Mouse (Mus musculus) lung, embryonic 15.5 days (tissue): ENCODE data around the gene Tlx2. TPM values are rescaled to one million over a fixed set of nuclear protein-coding genes. Genes with fewer than 3 reads are reported as not detected.

Source experiments
- ATAC-seq: fragments of 200-750 bp; cut with Nextera tagmentation; 2 replicates; pipeline ENCODE4 v1.8.0; 2017; ENCODE audit warnings: moderate number of reproducible peaks, borderline replicate concordance; ENCODE audit not compliant: low FRiP score, low TSS enrichment; ENCODE audit errors: extremely low read depth
- H3K27ac ChIP-seq: fragments of 300-500 bp; sonication (generic); 2 replicates; pipeline ENCODE4 v1.5.1; 2015; ENCODE audit warnings: moderate library complexity, mild to moderate bottlenecking, inconsistent platforms
- H3K27me3 ChIP-seq: fragments of 300-500 bp; sonication (generic); 2 replicates; pipeline ENCODE4 v1.6.1; 2015; ENCODE audit warnings: inconsistent platforms
- H3K36me3 ChIP-seq: fragments of 300-500 bp; sonication (generic); 2 replicates; pipeline ENCODE4 v1.6.1; 2015; ENCODE audit warnings: inconsistent platforms
- H3K4me1 ChIP-seq: fragments of 300-500 bp; sonication (generic); 2 replicates; pipeline ENCODE4 v1.6.1; 2015; ENCODE audit warnings: inconsistent platforms
- H3K4me2 ChIP-seq: fragments of 300-500 bp; sonication (generic); 2 replicates; pipeline ENCODE4 v1.6.1; 2015; ENCODE audit warnings: inconsistent platforms, mild to moderate bottlenecking, moderate library complexity
- H3K4me3 ChIP-seq: fragments of 300-500 bp; sonication (generic); 2 replicates; pipeline ENCODE4 v1.5.1; 2015; ENCODE audit warnings: mild to moderate bottlenecking, inconsistent platforms
- H3K9ac ChIP-seq: fragments of 300-500 bp; sonication (generic); 2 replicates; pipeline ENCODE4 v1.6.1; 2015; ENCODE audit warnings: inconsistent platforms
- H3K9me3 ChIP-seq: fragments of 300-500 bp; sonication (generic); 2 replicates; pipeline ENCODE4 v1.6.1; 2016; ENCODE audit warnings: inconsistent platforms
- WGBS: fragments of 180-500 bp; shearing (Covaris S2); methylation state at CpG from one replicate; pipeline ENCODE4 v1.1.7; 2015; 5-methylcytosine and 5-hydroxymethylcytosine counted together
- polyA plus RNA-seq: library from polyadenylated mRNA; unstranded; fragments of >200 nt; fragmentation: Nextera tagmentation; extraction: Ambion mirVana; gene quantifications from 2 replicates; pipeline ENCODE4 v1.2.1, GENCODE M21; 2015

Tlx2 gene
- polyA plus RNA-seq, 1 experiment from 2014 or later: 1.0 TPM

DNA sequence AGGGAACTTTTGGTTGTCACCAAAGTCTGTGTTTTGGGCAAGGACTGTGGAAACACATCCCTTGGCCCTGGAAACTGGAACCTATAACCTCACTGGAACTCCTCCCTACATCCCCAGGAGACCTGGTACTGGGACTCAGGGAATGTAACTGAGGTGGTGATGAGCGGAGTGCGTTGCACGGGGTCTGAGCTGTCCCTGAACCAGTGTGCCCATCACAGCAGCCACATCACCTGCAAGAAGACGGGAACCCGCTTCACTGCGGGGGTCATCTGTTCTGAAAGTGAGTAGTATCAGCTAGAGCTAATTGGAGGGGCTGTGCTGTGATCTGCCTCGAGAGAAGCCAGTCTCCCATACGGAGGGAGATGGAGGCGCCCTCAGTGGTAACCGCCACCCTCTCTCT is 20.7 kb downstream of the Tlx2 start:
- no peak overlapping the region for H3K4me3 ChIP-seq
- no peak overlapping the region for H3K9ac ChIP-seq
- no peaks in the 10 kb centered on the region for H3K27me3 ChIP-seq
- no peak overlapping the region for H3K4me2 ChIP-seq
- H3K4me1 ChIP-seq: peaks cover 16% of the 10 kb centered on the region
- H3K9me3 ChIP-seq: no peaks in the 10 kb centered on the region
- peaks cover 14% of the 10 kb centered on the region for H3K36me3 ChIP-seq
- no peak overlapping the region for H3K27ac ChIP-seq
- no peak for ATAC-seq
- WGBS: 70% methylated on average over 10 of the region's 10 CpGs

DNA sequence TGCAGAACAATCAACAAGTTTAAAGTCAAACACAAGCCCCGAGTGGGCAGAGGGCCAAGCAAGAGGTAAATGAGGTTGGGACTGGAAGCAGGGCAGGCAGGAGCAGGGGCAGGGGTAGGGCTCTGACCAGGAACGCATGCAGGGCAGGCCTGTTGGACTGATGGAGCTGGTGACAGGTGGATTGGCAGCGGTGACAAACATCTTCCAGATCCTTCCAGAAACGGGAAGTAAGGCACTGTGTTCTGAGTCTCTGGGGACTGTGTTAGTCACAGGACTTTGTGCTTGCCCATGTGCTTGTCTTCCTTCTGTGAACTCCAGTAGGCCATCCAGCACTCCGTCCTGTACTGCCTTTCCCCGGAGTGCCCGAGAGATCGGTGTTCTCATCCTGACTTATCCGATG is 25.4 kb downstream of the Tlx2 start:
- Histone ChIP-seq H3K27me3 (no peaks in the 10 kb centered on the region), H3K27ac (no peak overlapping the region), H3K4me2 (no peak overlapping the region), H3K9me3 (no peaks in the 10 kb centered on the region), H3K36me3 (no peaks in the 10 kb centered on the region), H3K9ac (no peak overlapping the region), H3K4me3 (no peak overlapping the region), H3K4me1 (peaks cover 6% of the 10 kb centered on the region; the same call in 1 of the 2 replicates)
- ATAC-seq: no peak
- WGBS: 67% methylated on average over 9 of the region's 9 CpGs

DNA sequence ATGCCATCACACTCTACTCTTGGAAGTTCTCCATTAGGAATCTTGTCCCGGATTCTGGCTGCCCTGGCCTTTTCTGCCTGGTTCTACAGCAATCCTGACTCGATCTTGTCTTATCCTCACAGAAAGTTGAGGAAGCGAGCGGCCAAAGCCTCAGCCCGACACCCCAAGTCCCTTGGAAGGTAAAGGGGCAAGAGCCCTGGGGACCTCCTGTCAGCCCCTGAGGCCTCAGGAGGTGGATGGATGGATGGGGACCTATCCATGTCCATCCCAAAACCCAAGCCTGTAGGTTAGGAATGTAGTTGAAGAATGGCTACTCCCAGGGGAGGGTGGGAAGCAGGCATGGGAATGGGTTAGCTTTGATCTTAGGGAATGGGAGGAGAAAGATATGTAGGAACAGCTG is 26.1 kb downstream of the Tlx2 start:
- no peaks in the 10 kb centered on the region for H3K36me3 ChIP-seq
- ATAC-seq: no peak
- no peak overlapping the region for H3K9ac ChIP-seq
- 84% methylated on average over 5 of the region's 5 CpGs for WGBS
- no peak overlapping the region for H3K4me3 ChIP-seq
- H3K27me3 ChIP-seq: no peaks in the 10 kb centered on the region
- peaks cover 6% of the 10 kb centered on the region; the same call in 1 of the 2 replicates for H3K4me1 ChIP-seq
- no peak overlapping the region for H3K27ac ChIP-seq
- no peak overlapping the region for H3K4me2 ChIP-seq
- no peaks in the 10 kb centered on the region for H3K9me3 ChIP-seq

DNA sequence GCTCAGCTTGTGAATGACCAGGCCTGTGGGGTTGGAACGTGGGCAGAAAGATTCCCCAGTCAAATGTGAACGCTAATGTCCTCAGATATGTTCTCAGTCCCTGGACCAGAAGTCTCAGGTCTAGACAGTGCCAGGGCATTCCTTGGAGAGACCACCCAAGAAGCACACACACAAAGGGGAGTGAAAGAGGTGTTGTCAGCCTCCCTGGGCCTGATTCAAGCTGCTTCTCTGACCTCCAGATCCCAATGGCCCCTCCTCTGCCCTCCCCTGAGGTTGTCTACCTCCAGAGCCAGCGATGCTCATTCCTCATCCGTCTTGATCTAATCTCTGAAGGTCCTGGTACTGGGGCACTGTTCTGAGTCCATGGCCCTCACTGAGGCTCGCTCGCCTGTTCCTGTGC is 26.5 kb downstream of the Tlx2 start:
- Histone ChIP-seq H3K9ac (no peak overlapping the region), H3K4me3 (no peak overlapping the region), H3K4me1 (peaks cover 10% of the 10 kb centered on the region), H3K27ac (no peak overlapping the region), H3K4me2 (no peak overlapping the region), H3K36me3 (no peaks in the 10 kb centered on the region), H3K9me3 (no peaks in the 10 kb centered on the region), H3K27me3 (no peaks in the 10 kb centered on the region)
- WGBS: 46% methylated on average over 6 of the region's 6 CpGs
- no peak for ATAC-seq

DNA sequence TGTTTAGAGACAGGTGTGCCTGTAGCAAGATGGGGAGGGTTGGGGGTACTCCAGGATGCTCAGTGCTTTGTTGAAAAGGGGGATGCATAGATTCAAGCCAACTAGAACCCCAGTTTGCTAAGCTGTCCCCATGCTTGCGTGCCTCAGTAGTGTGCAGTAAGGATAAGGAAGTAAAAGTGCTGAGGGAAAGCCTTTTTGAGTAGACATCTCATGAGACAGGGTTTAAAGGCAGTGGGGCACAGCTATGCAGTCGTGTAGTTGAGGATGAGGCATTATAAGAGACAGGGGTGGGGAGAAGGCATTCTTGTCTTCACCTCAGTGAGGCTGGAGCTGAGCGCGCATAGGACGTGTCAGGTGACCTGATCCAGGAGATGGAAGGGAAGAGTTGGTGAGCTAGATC is 29.5 kb downstream of the Tlx2 start:
- Histone ChIP-seq H3K9me3 (no peaks in the 10 kb centered on the region), H3K27ac (no peak overlapping the region), H3K36me3 (no peaks in the 10 kb centered on the region), H3K4me1 (peaks cover 17% of the 10 kb centered on the region), H3K4me3 (no peak overlapping the region), H3K4me2 (no peak overlapping the region), H3K27me3 (no peaks in the 10 kb centered on the region), H3K9ac (no peak overlapping the region)
- no peak for ATAC-seq
- 78% methylated on average over 5 of the region's 5 CpGs for WGBS

DNA sequence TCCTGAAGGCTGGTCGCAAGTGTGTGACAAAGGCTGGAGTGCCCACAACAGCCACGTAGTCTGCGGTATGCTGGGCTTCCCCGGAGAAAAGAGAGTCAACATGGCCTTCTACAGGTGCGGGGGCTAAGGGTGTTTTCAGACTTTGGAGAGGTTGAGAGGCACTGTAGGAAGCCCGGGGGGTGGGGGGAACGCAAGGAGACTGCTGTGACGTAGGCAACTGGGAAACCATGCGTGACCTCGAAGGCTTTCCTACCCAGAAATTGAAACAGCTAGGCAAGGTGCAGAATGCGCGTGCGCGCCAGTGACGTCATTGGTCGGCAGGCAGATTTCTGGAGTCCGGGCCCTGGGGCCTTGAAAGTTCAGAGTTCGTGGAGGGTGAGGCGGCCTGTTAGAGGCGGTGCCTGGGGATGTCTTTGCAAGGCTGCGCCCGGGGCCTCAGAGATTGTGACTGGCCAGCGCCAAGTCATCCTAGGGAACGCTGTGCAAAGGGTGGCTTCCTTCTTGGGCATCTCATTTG is 31.5 kb downstream of the Tlx2 start:
- no peaks in the 10 kb centered on the region for H3K27me3 ChIP-seq
- H3K27ac ChIP-seq: no peak overlapping the region
- ATAC-seq: no peak
- no peaks in the 10 kb centered on the region for H3K36me3 ChIP-seq
- peak overlapping the region; percentile 19 for H3K4me3 ChIP-seq
- no peaks in the 10 kb centered on the region for H3K9me3 ChIP-seq
- peak overlapping the region; percentile 48 for H3K4me2 ChIP-seq
- no peak overlapping the region for H3K9ac ChIP-seq
- 17% methylated on average over 24 of the region's 24 CpGs for WGBS
- peaks cover 29% of the 10 kb centered on the region for H3K4me1 ChIP-seq

DNA sequence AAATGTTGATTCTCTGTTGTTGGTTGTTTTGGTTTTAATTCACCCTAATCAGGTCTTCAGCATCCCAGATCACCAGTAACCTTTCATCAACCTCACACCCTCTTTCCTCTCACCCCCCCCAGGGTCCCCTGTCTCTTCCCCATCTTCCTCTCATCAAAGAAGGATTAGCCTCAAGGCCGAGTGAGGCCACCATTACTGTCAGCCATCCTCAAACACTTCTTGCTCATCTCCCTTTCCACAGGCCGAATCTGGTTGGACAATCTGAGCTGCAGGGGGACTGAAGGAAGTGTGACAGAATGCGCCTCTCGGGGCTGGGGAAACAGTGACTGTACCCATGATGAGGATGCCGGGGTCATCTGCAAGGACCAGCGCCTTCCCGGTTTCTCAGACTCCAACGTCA is 32.9 kb downstream of the Tlx2 start:
- H3K4me3 ChIP-seq: no peak overlapping the region
- H3K9me3 ChIP-seq: no peaks in the 10 kb centered on the region
- H3K4me2 ChIP-seq: no peak overlapping the region
- H3K36me3 ChIP-seq: no peaks in the 10 kb centered on the region
- no peaks in the 10 kb centered on the region for H3K27me3 ChIP-seq
- H3K27ac ChIP-seq: no peak overlapping the region
- no peak for ATAC-seq
- no peak overlapping the region for H3K9ac ChIP-seq
- 48% methylated on average over 8 of the region's 8 CpGs for WGBS
- H3K4me1 ChIP-seq: peaks cover 31% of the 10 kb centered on the region

DNA sequence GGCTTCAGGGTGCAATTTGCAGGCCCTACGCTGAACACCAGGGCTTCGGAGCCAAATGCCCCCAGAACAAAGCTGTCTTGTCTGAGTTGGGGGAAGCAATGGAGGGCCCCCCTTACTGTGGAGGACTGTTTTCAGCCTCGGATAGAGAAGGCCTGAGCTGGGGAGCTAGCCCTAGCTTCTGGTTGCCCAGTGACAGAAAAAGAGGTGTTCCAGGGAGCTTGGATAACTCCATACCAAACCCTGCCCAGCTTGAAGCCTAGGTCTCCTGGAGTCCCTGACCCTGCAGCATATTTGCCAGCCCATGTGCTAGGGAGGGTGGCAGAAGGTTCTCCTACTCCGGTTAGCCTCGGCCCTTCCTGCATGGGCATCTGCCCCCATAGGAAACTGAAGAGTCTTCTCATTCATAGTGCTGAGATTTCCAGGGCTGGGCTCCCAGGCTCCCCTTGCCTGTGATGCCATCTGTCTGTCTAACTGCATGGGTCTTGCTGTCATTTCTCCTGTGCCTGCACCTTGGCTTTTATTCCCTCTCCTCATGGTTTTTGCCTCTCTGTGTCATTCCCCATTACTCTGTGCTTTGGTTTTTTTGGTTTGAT is 35.5 kb downstream of the Tlx2 start:
- peaks cover 3% of the 10 kb centered on the region; the same call in 1 of the 2 replicates for H3K27me3 ChIP-seq
- peak overlapping the region; percentile 76 for H3K4me3 ChIP-seq
- ATAC-seq: no peak
- WGBS: 16% methylated on average over 5 of the region's 5 CpGs
- no peaks in the 10 kb centered on the region for H3K9me3 ChIP-seq
- H3K4me2 ChIP-seq: peak overlapping the region; percentile 92
- no peaks in the 10 kb centered on the region for H3K36me3 ChIP-seq
- peaks cover 42% of the 10 kb centered on the region for H3K4me1 ChIP-seq
- H3K9ac ChIP-seq: peak overlapping the region; percentile 60
- peak overlapping the region; percentile 95 for H3K27ac ChIP-seq

DNA sequence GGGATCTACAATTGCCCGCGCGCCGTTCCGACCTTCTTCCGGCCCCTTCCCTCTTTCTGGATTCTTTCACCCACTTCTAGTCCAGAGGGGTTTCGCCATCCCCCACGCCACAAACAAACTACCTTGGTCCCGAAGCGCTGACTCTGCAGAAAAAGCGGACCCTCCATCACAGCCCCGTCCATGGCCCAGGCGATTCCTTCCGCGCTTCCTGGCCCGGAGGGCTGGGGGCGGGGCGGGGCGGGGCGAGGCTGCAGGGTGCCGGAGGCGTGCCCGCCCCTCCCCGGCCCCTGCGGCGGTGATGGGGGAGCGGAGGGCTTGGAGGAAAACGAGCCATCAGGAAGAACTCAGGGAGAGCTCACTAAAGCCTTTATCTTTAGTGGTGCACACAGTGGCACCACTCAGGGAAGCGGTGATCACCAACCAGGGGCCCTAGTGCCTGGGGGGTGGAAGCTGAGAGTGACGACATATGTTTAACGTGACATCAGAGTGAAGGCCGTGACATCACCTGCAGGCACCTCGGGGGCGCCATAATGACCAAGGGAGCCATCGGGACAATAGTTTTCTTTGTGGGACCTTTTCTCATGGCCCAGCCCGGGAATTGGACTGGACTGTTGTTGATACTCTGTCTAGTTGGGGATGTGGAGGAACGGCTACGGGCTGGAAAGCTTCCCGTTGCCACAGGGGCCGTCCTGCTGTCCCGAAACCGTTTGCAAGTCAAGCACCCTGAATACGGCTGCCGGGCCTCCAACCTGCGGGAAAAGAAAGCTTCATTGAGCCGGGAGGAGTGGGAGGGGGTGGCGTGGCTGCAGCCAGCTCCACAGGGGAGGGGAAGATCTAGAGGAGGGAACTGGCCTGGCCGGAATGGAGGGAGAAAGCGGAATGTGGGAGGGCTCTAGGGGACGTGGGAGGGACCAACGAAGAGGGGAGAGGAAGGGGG is 36.6 kb downstream of the Tlx2 start, which contains the start of the genes Dok1 and Loxl3:
TSS of gene Dok1 (minus strand) at position 223 of the 937 bp plus-strand sequence.
TSS of gene Loxl3 (plus strand) at position 925 of the 937 bp plus-strand sequence.
- peak; percentile 87 for ATAC-seq
- under 1% methylated on average over 51 of the region's 51 CpGs for WGBS
- Histone ChIP-seq H3K4me1 (peaks cover 38% of the 10 kb centered on the region), H3K4me2 (peak within 1 kb of the TSS; percentile 92), H3K27ac (peak within 1 kb of the TSS; percentile 95), H3K9ac (peak within 1 kb of the TSS; percentile 60), H3K36me3 (no peaks in the 10 kb centered on the region), H3K4me3 (peak within 1 kb of the TSS; percentile 76), H3K9me3 (no peaks in the 10 kb centered on the region), H3K27me3 (peaks cover 3% of the 10 kb centered on the region; the same call in 1 of the 2 replicates)

DNA sequence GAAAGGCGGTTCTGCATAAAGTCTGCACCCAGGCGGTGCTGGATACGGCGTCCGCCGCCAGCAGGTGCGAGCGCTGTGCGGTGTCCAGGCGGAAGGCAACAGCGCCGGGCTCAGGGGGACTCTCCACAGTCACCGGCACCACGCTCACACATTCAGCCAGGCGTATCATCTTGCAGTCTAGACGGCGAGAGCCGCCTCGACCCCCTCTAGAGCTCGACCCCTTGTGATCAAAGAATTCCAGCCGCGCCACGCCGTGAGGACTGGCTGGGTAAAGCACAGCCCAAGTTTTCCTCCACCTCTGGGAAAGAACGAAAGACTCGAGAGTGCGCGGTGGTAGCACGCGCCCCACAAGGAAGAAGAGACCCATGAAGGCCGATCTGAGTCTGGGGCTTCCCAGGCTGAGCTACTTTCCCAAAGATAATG is 37.3 kb downstream of the Tlx2 start:
- Histone ChIP-seq H3K36me3 (no peaks in the 10 kb centered on the region), H3K9ac (peak overlapping the region; percentile 60), H3K9me3 (no peaks in the 10 kb centered on the region), H3K4me1 (peaks cover 36% of the 10 kb centered on the region), H3K4me3 (peak overlapping the region; percentile 76), H3K4me2 (peak overlapping the region; percentile 92), H3K27ac (peak overlapping the region; percentile 95), H3K27me3 (peaks cover 3% of the 10 kb centered on the region; the same call in 1 of the 2 replicates)
- WGBS: 0% methylated on average over 31 of the region's 31 CpGs
- ATAC-seq: peak; percentile 9; the same call in 1 of the 2 replicates

DNA sequence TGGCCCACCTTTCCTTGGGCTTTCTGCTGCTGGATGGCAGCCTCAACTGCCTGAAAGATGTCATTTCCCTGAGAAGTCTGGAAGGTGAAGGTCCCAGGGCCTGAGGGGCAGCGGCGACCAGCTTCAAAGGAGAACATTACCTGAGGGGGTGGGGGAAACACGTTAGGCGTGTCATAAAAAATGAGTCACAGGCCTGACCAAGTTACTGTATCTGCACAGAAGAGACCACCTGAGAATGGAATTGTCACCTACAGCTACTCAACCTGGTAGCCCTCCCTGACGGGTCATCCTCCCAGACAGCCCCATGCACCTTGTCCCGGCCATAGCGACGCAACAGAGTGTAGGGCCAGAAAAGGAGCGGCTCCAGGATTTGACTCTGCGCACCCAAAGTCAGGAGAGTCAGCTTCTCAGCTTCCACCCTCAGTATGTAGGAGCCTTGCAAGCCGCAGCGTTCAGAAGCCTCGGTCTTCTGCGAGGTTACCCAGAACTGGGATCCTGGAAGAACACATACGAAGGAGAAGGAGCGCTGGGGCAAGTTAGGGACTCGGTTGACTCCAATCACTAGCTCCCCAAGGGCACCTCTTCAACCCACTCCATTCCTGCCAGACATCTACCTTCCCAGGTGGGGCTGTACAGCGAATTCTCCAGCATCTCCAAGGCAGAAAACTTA is 38.0 kb downstream of the Tlx2 start:
- Histone ChIP-seq H3K9ac (peak overlapping the region; percentile 17; the same call in 1 of the 2 replicates), H3K9me3 (no peaks in the 10 kb centered on the region), H3K27ac (no peak overlapping the region), H3K4me3 (peak overlapping the region; percentile 76), H3K27me3 (peaks cover 3% of the 10 kb centered on the region; the same call in 1 of the 2 replicates), H3K4me1 (peaks cover 41% of the 10 kb centered on the region), H3K36me3 (no peaks in the 10 kb centered on the region), H3K4me2 (peak overlapping the region; percentile 92)
- ATAC-seq: no peak
- WGBS: 37% methylated on average over 18 of the region's 18 CpGs
